Mouse (Mus musculus): ENCODE measurements around the gene Ablim1. TPM values are rescaled to one million over a fixed set of nuclear protein-coding genes. Genes with fewer than 3 reads are reported as not detected.

Ablim1 gene
- total and polyA plus RNA-seq, 3 experiments = 101 to 454 (median 418) TPM

DNA sequence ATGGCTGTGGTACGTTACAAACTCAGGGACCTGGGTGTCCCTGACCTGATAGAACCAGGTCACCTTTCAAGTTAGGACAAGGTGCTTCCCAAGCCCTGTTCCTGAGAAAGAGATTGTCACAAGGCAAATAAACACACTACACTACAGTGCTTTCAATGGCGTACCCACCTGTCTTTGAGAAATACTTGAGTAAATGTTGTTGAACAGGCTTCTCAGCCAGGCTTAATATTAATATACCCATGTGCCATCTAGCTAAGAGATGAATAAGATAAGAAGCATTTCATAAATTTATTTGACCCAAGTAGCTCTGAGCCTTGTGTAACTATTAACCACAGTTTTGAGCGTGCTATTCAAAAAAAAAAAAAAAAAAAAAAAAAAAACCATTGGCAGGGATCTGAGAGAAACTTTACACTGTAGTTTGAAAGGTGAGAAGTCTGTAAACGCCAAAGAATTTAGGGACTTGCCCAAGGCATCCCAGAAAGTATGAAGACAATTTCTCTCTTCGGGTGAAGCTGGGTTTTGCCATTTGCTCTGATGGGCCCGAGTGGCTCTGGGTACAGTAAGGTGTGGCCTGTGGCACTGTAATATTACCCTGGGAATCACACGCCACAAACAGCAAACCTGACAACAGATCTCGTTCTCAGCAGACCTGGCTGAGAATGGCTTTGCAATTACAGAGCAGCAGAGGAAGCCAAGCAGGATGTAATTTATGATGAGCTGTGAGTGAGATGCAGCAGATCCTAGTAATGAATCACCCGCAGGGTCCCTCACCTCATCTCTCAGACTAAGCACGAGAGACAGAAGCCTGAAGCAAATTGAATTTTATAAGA, 73.1 kb downstream of the Ablim1 start:
- Histone ChIP-seq H3K79me2 (replicated peaks; ENCODE audit: control insufficient read depth, insufficient read depth, low read length) (no peaks in the 10 kb centered on the region), H3K4me1 (ENCODE audit: control insufficient read depth, insufficient read depth, low read length) (peaks cover 20% of the 10 kb centered on the region), H3K36me3 (ENCODE audit: control insufficient read depth, insufficient read depth, low read length) (peaks cover 28% of the 10 kb centered on the region), H3K27ac (peak overlapping the region; percentile 36), H3K4me3 (no peak overlapping the region), H3K27me3 (ENCODE audit: control insufficient read depth, insufficient read depth, low read length) (no peaks in the 10 kb centered on the region), H3K9ac (ENCODE audit: low read depth, low read length) (no peak overlapping the region)
- WGBS = 42% methylated on average over 10 of the region's 10 CpGs
- TF ChIP-seq CTCF (IDR thresholded peaks at IDR 0.05) = no peak
- no peak for TF ChIP-seq POLR2A (IDR thresholded peaks at IDR 0.05; ENCODE audit: insufficient read depth, low read depth, low read length)
- no peak for TF ChIP-seq EP300 (IDR thresholded peaks at IDR 0.05; ENCODE audit: insufficient read depth, low read depth, low read length)
- peak in 1 of 2 experiments; percentile 24 for DNase-seq
- intact Hi-C loops (cut with DNase I) = no loop called here

DNA sequence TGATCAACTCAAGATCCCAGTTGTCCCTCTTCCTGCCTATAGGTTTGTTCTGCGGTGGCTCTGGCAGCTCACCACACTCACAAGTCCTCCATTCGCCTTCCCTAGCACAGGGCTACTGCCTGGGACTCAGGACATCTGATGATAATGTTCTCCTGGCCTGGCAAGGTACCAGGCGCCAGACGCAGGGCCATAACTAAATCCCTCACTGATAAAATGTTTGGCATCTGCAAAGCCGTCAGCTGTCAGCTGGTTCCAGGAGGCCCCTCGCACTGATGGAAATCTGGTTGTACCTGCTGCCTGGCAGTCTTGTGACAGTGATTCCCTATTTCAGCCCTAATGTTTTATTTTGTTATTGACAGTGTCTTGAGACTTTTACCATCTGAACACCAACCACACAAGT, 74.5 kb downstream of the Ablim1 start:
- peaks cover 21% of the 10 kb centered on the region for H3K36me3 ChIP-seq (ENCODE audit: control insufficient read depth, insufficient read depth, low read length)
- 56% methylated on average over 6 of the region's 6 CpGs for WGBS
- TF ChIP-seq POLR2A (IDR thresholded peaks at IDR 0.05; ENCODE audit: insufficient read depth, low read depth, low read length) = 0 out of 2 replicates have a peak, but pooled peaks have one; percentile 42
- no peak for TF ChIP-seq CTCF (IDR thresholded peaks at IDR 0.05)
- no peak overlapping the region for H3K4me3 ChIP-seq
- H3K4me1 ChIP-seq (ENCODE audit: control insufficient read depth, insufficient read depth, low read length) = peaks cover 20% of the 10 kb centered on the region
- H3K9ac ChIP-seq (ENCODE audit: low read depth, low read length) = no peak overlapping the region
- H3K79me2 ChIP-seq (replicated peaks; ENCODE audit: control insufficient read depth, insufficient read depth, low read length) = peaks cover 2% of the 10 kb centered on the region; the same call in 1 of the 2 replicates
- intact Hi-C loops (cut with DNase I) = no loop called here
- no peaks in the 10 kb centered on the region for H3K27me3 ChIP-seq (ENCODE audit: control insufficient read depth, insufficient read depth, low read length)
- H3K27ac ChIP-seq = peak overlapping the region; percentile 88
- peak; percentile 56 to 70 for DNase-seq

DNA sequence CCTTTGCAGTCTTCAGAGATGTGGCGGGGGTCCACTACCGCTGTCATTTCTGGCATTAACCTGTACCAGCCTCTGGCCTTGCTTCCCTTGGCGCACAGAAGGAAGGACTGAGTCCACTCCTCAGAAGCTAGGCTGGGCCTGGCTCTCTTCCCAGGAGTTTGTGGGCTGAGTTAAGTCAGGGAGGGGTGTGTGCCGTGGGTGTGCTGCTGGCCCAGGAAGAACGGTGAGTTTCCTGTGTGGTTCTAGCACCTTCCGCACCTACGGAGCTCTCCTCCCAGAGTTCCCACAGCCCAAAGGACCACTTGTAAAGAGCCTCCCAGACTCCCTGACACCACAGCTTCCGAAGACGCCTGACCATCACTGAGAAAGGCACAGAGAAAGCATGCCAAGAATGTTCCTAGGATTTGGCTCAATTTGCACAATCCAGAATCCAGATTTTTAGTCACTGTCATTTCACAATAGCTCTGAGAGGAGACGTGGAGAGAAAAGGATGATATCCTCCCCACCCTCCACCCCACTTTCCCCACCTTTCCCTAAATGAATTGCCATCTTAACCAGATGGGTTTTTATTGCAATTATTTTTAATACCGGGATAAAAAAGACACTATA, 75.4 kb downstream of the Ablim1 start:
- peak; percentile 79 to 86 for DNase-seq
- TF ChIP-seq EP300 (IDR thresholded peaks at IDR 0.05; ENCODE audit: insufficient read depth, low read depth, low read length) = peak; percentile 79; the same call in 1 of the 2 replicates
- TF ChIP-seq POLR2A (IDR thresholded peaks at IDR 0.05; ENCODE audit: insufficient read depth, low read depth, low read length) = peak; percentile 60
- TF ChIP-seq CTCF (IDR thresholded peaks at IDR 0.05) = no peak

DNA sequence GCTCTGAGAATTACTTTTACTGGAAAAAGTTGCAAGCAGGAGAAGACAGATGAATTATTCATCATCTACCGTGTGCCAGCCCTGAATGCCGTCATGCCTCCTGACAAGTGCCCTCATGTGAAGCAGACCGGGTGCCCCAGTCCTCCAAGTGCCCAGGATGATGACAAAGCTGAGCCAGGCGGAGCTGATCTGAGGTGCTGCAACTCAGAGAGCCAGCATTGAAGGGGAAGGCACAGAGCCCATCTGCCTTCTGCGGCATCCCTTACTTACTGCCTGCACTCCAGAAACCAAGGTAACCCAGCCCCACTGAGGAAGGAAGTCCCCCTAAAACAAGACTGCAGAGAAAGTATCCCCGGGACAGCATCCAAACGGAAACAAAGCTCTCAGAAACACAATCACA, 76.3 kb downstream of the Ablim1 start:
- Histone ChIP-seq H3K4me1 (ENCODE audit: control insufficient read depth, insufficient read depth, low read length) (peaks cover 18% of the 10 kb centered on the region), H3K27me3 (ENCODE audit: control insufficient read depth, insufficient read depth, low read length) (no peaks in the 10 kb centered on the region), H3K79me2 (replicated peaks; ENCODE audit: control insufficient read depth, insufficient read depth, low read length) (peaks cover 4% of the 10 kb centered on the region), H3K4me3 (peak overlapping the region; percentile 47), H3K9ac (ENCODE audit: low read depth, low read length) (peak overlapping the region; percentile 68), H3K36me3 (ENCODE audit: control insufficient read depth, insufficient read depth, low read length) (peaks cover 10% of the 10 kb centered on the region), H3K27ac (peak overlapping the region; percentile 88)
- peak; percentile 43; the same call in 1 of the 2 replicates for TF ChIP-seq EP300 (IDR thresholded peaks at IDR 0.05; ENCODE audit: insufficient read depth, low read depth, low read length)
- TF ChIP-seq CTCF (IDR thresholded peaks at IDR 0.05) = no peak
- peak; percentile 42; the same call in 1 of the 2 replicates for TF ChIP-seq POLR2A (IDR thresholded peaks at IDR 0.05; ENCODE audit: insufficient read depth, low read depth, low read length)
- intact Hi-C loops (cut with DNase I) = loop anchor here (2.0 kb wide), 2 partner anchors 24 to 42 kb away; no protein-coding TSS in a partner anchor
- 28% methylated on average over 7 of the region's 7 CpGs for WGBS
- DNase-seq = peak; percentile 59 to 68

More for the DNA sequence above, 75.4 kb downstream of the Ablim1 start:
- H3K27me3 ChIP-seq (ENCODE audit: control insufficient read depth, insufficient read depth, low read length) = no peaks in the 10 kb centered on the region
- peak overlapping the region; percentile 19 for H3K9ac ChIP-seq (ENCODE audit: low read depth, low read length)
- 7% methylated on average over 11 of the region's 11 CpGs for WGBS
- H3K27ac ChIP-seq = peak overlapping the region; percentile 88
- intact Hi-C loops (cut with DNase I) = loop anchor here (2.0 kb wide), 2 partner anchors 24 to 42 kb away; no protein-coding TSS in a partner anchor
- peaks cover 4% of the 10 kb centered on the region for H3K79me2 ChIP-seq (replicated peaks; ENCODE audit: control insufficient read depth, insufficient read depth, low read length)
- H3K4me1 ChIP-seq (ENCODE audit: control insufficient read depth, insufficient read depth, low read length) = peaks cover 19% of the 10 kb centered on the region
- peaks cover 15% of the 10 kb centered on the region for H3K36me3 ChIP-seq (ENCODE audit: control insufficient read depth, insufficient read depth, low read length)
- H3K4me3 ChIP-seq = peak overlapping the region; percentile 47

DNA sequence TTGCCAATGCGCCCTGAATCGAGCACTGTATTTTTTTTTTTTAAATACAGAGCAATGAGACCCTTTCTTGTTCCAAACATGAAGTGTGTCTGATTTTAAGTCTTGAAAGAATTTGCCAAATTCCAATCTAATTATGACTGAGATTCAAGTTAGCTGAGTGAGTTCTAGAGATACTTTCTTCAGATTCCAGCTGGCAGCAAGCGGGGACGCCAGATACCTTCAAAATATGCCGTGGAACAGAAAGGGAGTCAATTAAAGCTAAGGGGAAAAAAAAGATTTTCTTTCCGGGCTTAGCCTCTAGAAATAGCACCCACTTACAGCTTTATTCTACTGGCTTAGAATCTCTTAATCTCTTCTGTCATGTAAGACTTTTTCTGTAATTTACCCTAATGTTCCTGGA, 77.2 kb downstream of the Ablim1 start:
- H3K27ac ChIP-seq = peak overlapping the region; percentile 88
- H3K79me2 ChIP-seq (replicated peaks; ENCODE audit: control insufficient read depth, insufficient read depth, low read length) = peaks cover 4% of the 10 kb centered on the region
- TF ChIP-seq CTCF (IDR thresholded peaks at IDR 0.05) = no peak
- no peak for TF ChIP-seq EP300 (IDR thresholded peaks at IDR 0.05; ENCODE audit: insufficient read depth, low read depth, low read length)
- no peak for TF ChIP-seq POLR2A (IDR thresholded peaks at IDR 0.05; ENCODE audit: insufficient read depth, low read depth, low read length)
- H3K27me3 ChIP-seq (ENCODE audit: control insufficient read depth, insufficient read depth, low read length) = no peaks in the 10 kb centered on the region
- peak overlapping the region; percentile 47 for H3K4me3 ChIP-seq
- H3K9ac ChIP-seq (ENCODE audit: low read depth, low read length) = no peak overlapping the region
- peak in 1 of 2 experiments; percentile 8 for DNase-seq
- intact Hi-C loops (cut with DNase I) = no loop called here
- H3K4me1 ChIP-seq (ENCODE audit: control insufficient read depth, insufficient read depth, low read length) = peaks cover 16% of the 10 kb centered on the region
- H3K36me3 ChIP-seq (ENCODE audit: control insufficient read depth, insufficient read depth, low read length) = peaks cover 6% of the 10 kb centered on the region
- WGBS = 60% methylated on average over 6 of the region's 6 CpGs

Measured in heart, adult 2 months (tissue).